Mouse (Mus musculus): ENCODE data around the gene Slc2a1. TPM values are rescaled to one million over a fixed set of nuclear protein-coding genes. Genes with fewer than 3 reads are reported as not detected.

The Slc2a1 gene
- polyA plus RNA-seq, 1 experiment from 2014 or later = 150 TPM

DNA sequence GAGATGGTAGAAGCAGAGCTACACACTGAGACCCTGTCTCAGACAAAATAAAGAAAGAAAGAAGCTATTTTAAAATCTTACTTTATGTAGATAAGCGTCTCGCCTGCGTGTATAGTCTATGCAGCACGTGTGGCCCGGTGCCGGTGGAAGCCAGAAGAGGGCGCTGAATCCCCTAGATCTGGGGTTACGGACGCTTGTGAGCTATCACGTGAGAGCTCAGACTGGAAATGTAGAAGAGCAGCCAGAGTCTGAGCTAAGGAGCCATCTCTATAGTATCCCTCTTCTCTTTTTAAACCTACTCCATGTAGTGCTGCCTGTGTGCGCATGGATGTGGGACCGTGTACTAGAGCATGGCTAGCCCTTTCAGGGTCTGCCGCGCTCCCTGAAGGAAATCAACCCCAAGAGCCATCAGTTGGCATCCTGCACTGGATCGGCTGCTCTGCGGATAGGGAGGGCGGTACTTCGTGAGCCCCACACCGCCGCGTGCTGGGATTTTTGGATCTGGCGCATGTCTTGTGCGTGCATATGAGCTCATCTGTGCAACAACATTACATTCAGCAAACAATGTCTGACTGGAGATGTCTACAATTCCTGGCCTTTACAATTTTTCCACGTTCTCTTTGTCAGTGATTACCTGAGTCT, 33.8 kb downstream of the Slc2a1 start:
- Histone ChIP-seq H3K27ac (ENCODE audit: low read depth, low read length) (no peak overlapping the region), H3K36me3 (ENCODE audit: control insufficient read depth, insufficient read depth, low read length) (no peaks in the 10 kb centered on the region), H3K4me1 (replicated peaks; ENCODE audit: control insufficient read depth, insufficient read depth, low read length) (peaks cover 14% of the 10 kb centered on the region), H3K4me3 (ENCODE audit: low read depth, low read length) (peak overlapping the region; percentile 23; the same call in 1 of the 2 replicates), H3K9me3 (ENCODE audit: control insufficient read depth, low read length) (no peaks in the 10 kb centered on the region), H3K27me3 (replicated peaks; ENCODE audit: control insufficient read depth, insufficient read depth, low read length) (no peaks in the 10 kb centered on the region), H3K4me2 (peak overlapping the region; percentile 61), H3K9ac (ENCODE audit: low read depth, low read length) (no peak overlapping the region)
- peak; percentile 66 for DNase-seq (ENCODE audit: low spot score)
- 26% methylated on average over 24 of the region's 24 CpGs for WGBS
- peak; percentile 81 for ATAC-seq (replicated peaks; ENCODE audit: low FRiP score)

- DNase-seq (ENCODE audit: low spot score) = no peak
- Histone ChIP-seq H3K36me3 (ENCODE audit: control insufficient read depth, insufficient read depth, low read length) (no peaks in the 10 kb centered on the region), H3K4me1 (replicated peaks; ENCODE audit: control insufficient read depth, insufficient read depth, low read length) (peaks cover 4% of the 10 kb centered on the region; the same call in 1 of the 2 replicates), H3K9ac (ENCODE audit: low read depth, low read length) (no peak overlapping the region), H3K27ac (ENCODE audit: low read depth, low read length) (no peak overlapping the region), H3K4me3 (ENCODE audit: low read depth, low read length) (no peak overlapping the region), H3K27me3 (replicated peaks; ENCODE audit: control insufficient read depth, insufficient read depth, low read length) (no peaks in the 10 kb centered on the region), H3K9me3 (ENCODE audit: control insufficient read depth, low read length) (no peaks in the 10 kb centered on the region), H3K4me2 (no peak overlapping the region)
- no peak for ATAC-seq (replicated peaks; ENCODE audit: low FRiP score)
- 90% methylated on average over 7 of the region's 7 CpGs for WGBS
These were observed 38.3 kb downstream of the Slc2a1 start for GRCm38 (mm10) chr4:119146816-119147215.

- no peaks in the 10 kb centered on the region for H3K36me3 ChIP-seq (ENCODE audit: control insufficient read depth, insufficient read depth, low read length)
- H3K27me3 ChIP-seq (replicated peaks; ENCODE audit: control insufficient read depth, insufficient read depth, low read length) = no peaks in the 10 kb centered on the region
- no peak overlapping the region for H3K4me2 ChIP-seq
- WGBS = 83% methylated on average over 5 of the region's 5 CpGs
- H3K27ac ChIP-seq (ENCODE audit: low read depth, low read length) = no peak overlapping the region
- ATAC-seq (replicated peaks; ENCODE audit: low FRiP score) (no peak), DNase-seq (ENCODE audit: low spot score) (no peak)
- H3K4me3 ChIP-seq (ENCODE audit: low read depth, low read length) = no peak overlapping the region
- no peak overlapping the region for H3K9ac ChIP-seq (ENCODE audit: low read depth, low read length)
- H3K4me1 ChIP-seq (replicated peaks; ENCODE audit: control insufficient read depth, insufficient read depth, low read length) = peaks cover 3% of the 10 kb centered on the region; the same call in 1 of the 2 replicates
- no peaks in the 10 kb centered on the region for H3K9me3 ChIP-seq (ENCODE audit: control insufficient read depth, low read length)
These were observed 38.8 kb downstream of the Slc2a1 start for GRCm38 (mm10) chr4:119147347-119147746.

DNA sequence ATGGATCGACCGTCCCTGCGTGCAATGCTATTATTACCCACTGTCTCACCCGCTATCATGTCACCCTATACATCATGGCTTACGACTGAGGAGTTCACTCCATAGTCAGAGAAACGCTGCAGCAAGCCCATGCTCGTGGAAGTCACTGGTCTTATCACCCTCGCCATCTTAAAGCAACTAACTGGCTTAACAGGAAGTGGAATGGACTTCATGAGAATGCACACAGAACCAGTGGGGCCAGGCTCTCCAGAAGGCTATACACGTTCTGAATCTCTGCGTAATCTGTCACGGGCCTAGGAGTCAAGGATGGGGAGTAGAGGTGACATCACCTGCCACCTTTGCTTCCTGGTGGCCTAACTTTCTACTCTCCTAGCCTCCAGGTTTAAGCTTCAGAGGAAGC, 40.2 kb downstream of the Slc2a1 start:
- Histone ChIP-seq H3K4me2 (no peak overlapping the region), H3K4me1 (replicated peaks; ENCODE audit: control insufficient read depth, insufficient read depth, low read length) (no peaks in the 10 kb centered on the region), H3K4me3 (ENCODE audit: low read depth, low read length) (no peak overlapping the region), H3K9me3 (ENCODE audit: control insufficient read depth, low read length) (no peaks in the 10 kb centered on the region), H3K9ac (ENCODE audit: low read depth, low read length) (no peak overlapping the region), H3K36me3 (ENCODE audit: control insufficient read depth, insufficient read depth, low read length) (no peaks in the 10 kb centered on the region), H3K27me3 (replicated peaks; ENCODE audit: control insufficient read depth, insufficient read depth, low read length) (no peaks in the 10 kb centered on the region), H3K27ac (ENCODE audit: low read depth, low read length) (no peak overlapping the region)
- no peak for ATAC-seq (replicated peaks; ENCODE audit: low FRiP score)
- no peak for DNase-seq (ENCODE audit: low spot score)
- 67% methylated on average over 11 of the region's 11 CpGs for WGBS

- H3K4me1 ChIP-seq (replicated peaks; ENCODE audit: control insufficient read depth, insufficient read depth, low read length) = no peaks in the 10 kb centered on the region
- DNase-seq (ENCODE audit: low spot score) = no peak
- H3K9ac ChIP-seq (ENCODE audit: low read depth, low read length) = no peak overlapping the region
- H3K9me3 ChIP-seq (ENCODE audit: control insufficient read depth, low read length) = no peaks in the 10 kb centered on the region
- WGBS = 26% methylated on average over 2 of the region's 2 CpGs
- no peaks in the 10 kb centered on the region for H3K36me3 ChIP-seq (ENCODE audit: control insufficient read depth, insufficient read depth, low read length)
- H3K27me3 ChIP-seq (replicated peaks; ENCODE audit: control insufficient read depth, insufficient read depth, low read length) = no peaks in the 10 kb centered on the region
- ATAC-seq (replicated peaks; ENCODE audit: low FRiP score) = no peak
- no peak overlapping the region for H3K4me2 ChIP-seq
- no peak overlapping the region for H3K4me3 ChIP-seq (ENCODE audit: low read depth, low read length)
- H3K27ac ChIP-seq (ENCODE audit: low read depth, low read length) = no peak overlapping the region
These were observed 48.7 kb downstream of the Slc2a1 start for GRCm38 (mm10) chr4:119157186-119157585.

DNA sequence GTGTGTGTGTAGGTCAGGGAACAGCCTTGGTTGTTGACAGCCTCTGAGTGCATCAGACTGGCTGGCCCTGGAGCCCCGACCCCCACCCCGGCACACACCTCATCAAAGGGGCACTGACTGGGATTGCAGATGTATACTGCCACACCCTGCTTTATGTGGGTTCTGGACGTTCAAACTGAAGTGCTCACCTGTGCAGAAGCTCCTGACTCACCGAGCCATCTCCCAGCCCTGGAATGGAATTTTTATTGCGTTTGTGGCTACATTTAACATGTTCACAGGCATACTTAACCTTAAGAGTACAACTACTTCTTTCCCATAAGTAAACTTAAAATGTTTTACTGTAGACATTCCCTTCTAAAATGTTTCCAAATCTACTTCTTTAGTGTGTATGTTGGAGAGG, 49.4 kb downstream of the Slc2a1 start:
- H3K27me3 ChIP-seq (replicated peaks; ENCODE audit: control insufficient read depth, insufficient read depth, low read length) = no peaks in the 10 kb centered on the region
- H3K4me3 ChIP-seq (ENCODE audit: low read depth, low read length) = no peak overlapping the region
- no peaks in the 10 kb centered on the region for H3K36me3 ChIP-seq (ENCODE audit: control insufficient read depth, insufficient read depth, low read length)
- H3K9ac ChIP-seq (ENCODE audit: low read depth, low read length) = no peak overlapping the region
- H3K9me3 ChIP-seq (ENCODE audit: control insufficient read depth, low read length) = no peaks in the 10 kb centered on the region
- WGBS = 78% methylated on average over 5 of the region's 5 CpGs
- ATAC-seq (replicated peaks; ENCODE audit: low FRiP score) (no peak), DNase-seq (ENCODE audit: low spot score) (no peak)
- no peaks in the 10 kb centered on the region for H3K4me1 ChIP-seq (replicated peaks; ENCODE audit: control insufficient read depth, insufficient read depth, low read length)
- no peak overlapping the region for H3K4me2 ChIP-seq
- no peak overlapping the region for H3K27ac ChIP-seq (ENCODE audit: low read depth, low read length)

GRCm38 (mm10) chr4:119161358-119161757, 52.8 kb downstream of the Slc2a1 start:
- no peak overlapping the region for H3K9ac ChIP-seq (ENCODE audit: low read depth, low read length)
- H3K9me3 ChIP-seq (ENCODE audit: control insufficient read depth, low read length) = no peaks in the 10 kb centered on the region
- ATAC-seq (replicated peaks; ENCODE audit: low FRiP score) = no peak
- no peaks in the 10 kb centered on the region for H3K27me3 ChIP-seq (replicated peaks; ENCODE audit: control insufficient read depth, insufficient read depth, low read length)
- no peaks in the 10 kb centered on the region for H3K36me3 ChIP-seq (ENCODE audit: control insufficient read depth, insufficient read depth, low read length)
- H3K4me3 ChIP-seq (ENCODE audit: low read depth, low read length) = no peak overlapping the region
- 0 out of 2 replicates have a peak, but pooled peaks cover 2% of the 10 kb centered on the region for H3K4me1 ChIP-seq (replicated peaks; ENCODE audit: control insufficient read depth, insufficient read depth, low read length)
- no peak for DNase-seq (ENCODE audit: low spot score)
- WGBS = 65% methylated on average over 3 of the region's 3 CpGs
- no peak overlapping the region for H3K4me2 ChIP-seq
- no peak overlapping the region for H3K27ac ChIP-seq (ENCODE audit: low read depth, low read length)

DNA sequence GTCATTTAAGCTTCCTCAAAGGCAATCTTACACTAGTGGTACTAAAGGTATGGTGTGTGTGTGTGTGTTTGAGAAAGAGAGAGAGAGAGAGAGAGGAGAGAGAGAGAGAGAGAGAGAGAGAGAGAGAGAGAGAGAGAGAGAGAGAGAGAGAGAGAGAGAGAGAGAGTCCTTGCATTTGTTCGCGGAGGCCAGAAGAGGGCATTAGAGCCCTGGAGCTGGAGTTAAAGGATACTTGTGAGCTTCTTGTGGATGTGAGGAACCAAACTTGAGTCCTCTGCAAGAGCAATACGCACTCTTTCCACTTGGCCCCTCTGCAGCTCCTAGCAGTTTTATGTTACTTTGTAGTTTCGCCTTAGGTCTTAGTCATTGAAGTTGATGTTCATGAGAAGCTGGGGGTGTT, 54.5 kb downstream of the Slc2a1 start:
- Histone ChIP-seq H3K4me1 (replicated peaks; ENCODE audit: control insufficient read depth, insufficient read depth, low read length) (peaks cover 5% of the 10 kb centered on the region; the same call in 1 of the 2 replicates), H3K9me3 (ENCODE audit: control insufficient read depth, low read length) (no peaks in the 10 kb centered on the region), H3K27me3 (replicated peaks; ENCODE audit: control insufficient read depth, insufficient read depth, low read length) (no peaks in the 10 kb centered on the region), H3K4me3 (ENCODE audit: low read depth, low read length) (no peak overlapping the region), H3K4me2 (no peak overlapping the region), H3K9ac (ENCODE audit: low read depth, low read length) (no peak overlapping the region), H3K36me3 (ENCODE audit: control insufficient read depth, insufficient read depth, low read length) (no peaks in the 10 kb centered on the region), H3K27ac (ENCODE audit: low read depth, low read length) (no peak overlapping the region)
- ATAC-seq (replicated peaks; ENCODE audit: low FRiP score) (no peak), DNase-seq (ENCODE audit: low spot score) (no peak)
- 67% methylated on average over 4 of the region's 4 CpGs for WGBS

- 30% methylated on average over 7 of the region's 7 CpGs for WGBS
These were observed 57.4 kb downstream of the Slc2a1 start for GRCm38 (mm10) chr4:119165916-119166315.

More at GRCm38 (mm10) chr4:119165916-119166315, 57.4 kb downstream of the Slc2a1 start:
- Histone ChIP-seq H3K27ac (ENCODE audit: low read depth, low read length) (no peak overlapping the region), H3K4me3 (ENCODE audit: low read depth, low read length) (no peak overlapping the region), H3K4me1 (replicated peaks; ENCODE audit: control insufficient read depth, insufficient read depth, low read length) (peaks cover 5% of the 10 kb centered on the region; the same call in 1 of the 2 replicates), H3K27me3 (replicated peaks; ENCODE audit: control insufficient read depth, insufficient read depth, low read length) (no peaks in the 10 kb centered on the region), H3K9me3 (ENCODE audit: control insufficient read depth, low read length) (no peaks in the 10 kb centered on the region), H3K4me2 (no peak overlapping the region), H3K36me3 (ENCODE audit: control insufficient read depth, insufficient read depth, low read length) (peaks cover 9% of the 10 kb centered on the region), H3K9ac (ENCODE audit: low read depth, low read length) (no peak overlapping the region)
- ATAC-seq (replicated peaks; ENCODE audit: low FRiP score) = 0 out of 2 replicates have a peak, but pooled peaks have one; percentile 37
- no peak for DNase-seq (ENCODE audit: low spot score)

All from liver, embryonic 11.5 days (tissue).